Mouse (Mus musculus) heart, postnatal 10 days (tissue): ENCODE data around the gene Necab2. TPM values are rescaled to one million over a fixed set of nuclear protein-coding genes. Genes with fewer than 3 reads are reported as not detected.

Source experiments
- DNase-seq, 2 experiments: peaks; one replicate each; pipeline ENCODE4 v3.0.0; 2021
- intact Hi-C: fragments of 180-260 bp; cut with DNase I; formaldehyde crosslinking; loops from one replicate; pipeline ENCODE4 v1.15.1; 2025
- total RNA-seq, 2 experiments: library from RNA; stranded (reverse); gene quantifications; 2 replicates each; pipeline ENCODE4 v1.2.3; 2021

Gene Necab2
- total RNA-seq = not detected

DNA sequence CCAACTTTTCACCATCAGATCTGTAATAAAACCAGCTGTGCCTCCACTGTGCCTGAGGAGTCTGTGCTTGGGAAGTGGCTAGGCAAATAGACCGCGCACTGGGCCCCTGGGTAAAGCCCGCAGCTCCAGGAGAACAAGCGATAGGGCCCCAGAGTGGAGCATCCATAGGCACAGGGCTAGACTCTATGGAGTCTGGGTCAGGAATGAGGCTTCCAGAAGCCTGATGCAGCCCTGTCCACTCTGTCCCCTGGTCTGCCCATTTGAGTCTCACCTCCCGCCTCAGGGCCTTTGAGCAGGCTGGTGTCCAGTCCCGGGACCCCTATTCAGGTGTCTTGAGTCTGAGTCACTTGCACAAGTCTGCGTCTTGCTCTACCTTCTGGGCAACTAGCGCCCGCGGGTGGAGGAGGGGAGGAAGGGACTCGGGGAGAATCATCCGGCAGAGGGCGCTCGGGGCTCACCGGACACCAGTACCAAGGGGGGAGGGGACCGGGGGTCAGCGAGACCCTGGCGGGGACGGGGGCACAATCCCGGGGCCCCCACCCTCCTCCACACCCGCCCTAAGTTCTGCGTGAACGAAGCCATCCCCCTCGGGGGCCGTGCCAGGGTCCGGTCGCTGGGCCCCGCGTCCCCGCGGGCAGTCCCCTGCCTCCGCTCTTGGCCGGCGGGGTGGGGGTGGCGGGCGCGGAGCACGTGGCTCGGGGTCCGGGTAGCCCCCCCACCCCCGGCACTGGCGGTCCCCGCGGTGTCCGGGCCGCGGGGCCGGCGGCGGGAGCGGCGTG lies at the start of gene Necab2:
Gene Necab2 (plus strand): TSS at position 509 of the 779 bp plus-strand sequence.
- intact Hi-C loops = loop anchor here (2.0 kb wide), 1 partner anchor 228 kb away; no protein-coding TSS in a partner anchor
- DNase-seq = peak; percentile 79 to 89

DNA sequence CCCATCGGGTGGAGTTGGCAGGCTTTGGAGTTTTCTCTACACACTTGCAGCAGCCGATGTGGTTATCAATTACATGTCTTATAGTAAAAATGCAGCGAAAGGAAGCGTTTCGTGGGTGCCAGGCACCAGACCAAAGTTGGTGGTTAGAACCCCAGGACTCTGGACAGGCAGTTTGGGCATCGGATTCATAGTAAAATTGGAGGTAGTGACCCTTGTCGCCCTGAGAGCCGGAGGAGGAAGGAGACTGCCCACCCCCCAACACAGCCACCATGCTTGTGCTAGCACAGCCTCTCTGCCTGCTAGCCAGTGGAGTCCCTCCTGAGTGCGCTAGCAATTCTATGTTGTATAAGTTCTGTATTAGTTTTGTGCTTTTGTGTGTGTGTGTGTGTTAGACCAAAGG lies 48.0 kb upstream of the Necab2 start:
- intact Hi-C loops = no loop called here
- DNase-seq = no peak

DNA sequence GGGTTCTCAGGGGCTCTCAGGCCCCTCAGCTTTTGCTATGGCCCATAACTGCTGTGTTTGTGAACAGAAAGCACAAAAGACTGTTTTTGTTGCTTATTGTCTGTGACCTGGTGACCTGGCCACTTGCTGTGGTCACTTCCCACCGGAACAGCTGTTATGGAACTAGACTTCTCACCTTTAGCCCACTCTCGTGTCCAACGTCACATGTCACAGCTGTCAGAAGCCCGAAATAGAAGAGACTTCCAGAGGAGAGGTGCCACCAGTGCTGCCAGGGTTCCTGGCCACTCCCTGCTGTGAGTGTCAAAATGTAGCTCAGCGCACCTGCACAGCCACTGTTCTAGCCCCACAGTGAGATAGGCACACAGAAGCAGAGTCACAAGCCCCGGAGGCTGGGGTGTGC lies 47.3 kb upstream of the Necab2 start:
- DNase-seq = peak; percentile 80 to 85
- intact Hi-C loops = no loop called here

DNA sequence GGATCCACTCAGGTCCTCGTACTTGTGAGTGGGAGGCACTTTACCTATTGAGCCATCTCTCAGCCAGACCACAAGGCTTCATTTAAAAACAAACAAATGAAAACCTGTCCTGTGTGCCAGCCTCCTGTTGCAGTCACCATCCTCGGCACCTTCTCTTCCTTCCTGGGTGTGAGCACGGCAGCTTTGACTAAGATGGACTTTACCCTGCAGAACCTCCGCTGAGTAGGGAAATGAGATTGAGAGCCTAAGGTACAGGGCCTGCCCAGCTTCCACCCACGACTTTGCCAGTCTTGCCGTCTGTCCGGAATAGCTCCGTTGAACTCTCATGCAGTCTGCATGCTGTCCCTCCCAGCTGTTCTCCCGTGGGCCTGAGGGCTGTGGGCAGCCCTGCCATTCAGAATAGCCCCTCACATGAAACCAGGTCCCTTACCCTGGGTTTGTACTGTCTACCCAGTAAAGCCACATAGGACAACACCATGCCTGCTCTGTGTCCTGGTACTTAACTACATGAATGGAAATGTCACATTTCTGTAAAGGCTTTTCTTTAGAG lies 46.3 kb upstream of the Necab2 start:
- intact Hi-C loops = no loop called here
- DNase-seq = no peak

DNA sequence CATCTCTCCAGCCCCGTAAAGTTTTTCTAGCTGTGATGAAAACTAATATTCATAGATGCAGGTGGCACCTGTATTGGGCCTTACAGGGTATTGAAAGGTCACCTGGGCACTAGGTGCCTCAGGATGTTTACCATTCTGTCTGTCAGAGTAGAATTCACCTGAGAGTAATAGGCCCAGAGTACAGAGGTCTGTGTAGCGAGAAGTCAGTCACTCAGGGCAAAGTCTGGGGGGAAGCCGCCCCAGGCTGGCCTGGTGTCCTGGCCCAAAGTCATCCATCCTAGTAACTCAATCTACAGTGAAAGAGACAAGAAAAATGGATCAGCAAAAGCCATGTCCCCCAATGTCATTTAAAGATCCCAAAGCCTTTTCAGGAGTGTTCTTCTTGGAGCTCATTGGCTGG lies 45.6 kb upstream of the Necab2 start:
- intact Hi-C loops = no loop called here
- DNase-seq = no peak

DNA sequence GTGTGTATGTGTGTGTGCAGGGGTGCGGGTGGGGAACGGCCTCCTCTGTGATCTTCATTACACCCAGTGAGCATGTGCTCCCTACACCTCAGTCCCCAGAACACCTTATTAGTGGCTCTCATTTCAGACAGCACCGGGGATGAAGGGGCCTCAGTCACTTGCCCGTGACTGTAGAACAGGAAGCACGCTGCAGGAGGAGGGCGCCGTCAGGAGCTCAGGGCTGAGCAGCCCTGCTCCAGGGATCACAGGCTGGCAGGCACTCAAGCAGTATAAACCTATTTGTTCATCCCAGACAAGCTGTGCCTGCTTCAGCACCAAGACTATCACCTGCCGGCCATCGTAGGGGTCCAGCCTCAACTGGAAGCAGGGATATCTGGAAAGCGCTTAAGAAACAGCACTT lies 42.6 kb upstream of the Necab2 start:
- no peak for DNase-seq
- intact Hi-C loops = no loop called here

DNA sequence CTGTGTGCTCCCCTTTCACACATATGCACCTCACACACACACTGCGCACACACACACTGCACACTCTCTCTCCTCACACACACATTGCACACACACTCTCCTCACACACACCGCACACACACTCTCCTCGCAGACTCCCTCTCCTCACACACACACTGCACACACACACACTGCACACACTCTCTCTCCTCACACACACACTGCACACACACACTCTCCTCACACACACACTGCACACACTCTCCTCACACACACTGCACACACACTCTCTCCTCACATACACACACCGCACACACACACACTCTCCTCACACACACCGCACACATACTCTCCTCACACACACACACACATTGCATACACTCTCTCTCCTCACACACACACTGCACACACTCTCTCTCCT lies 41.9 kb upstream of the Necab2 start:
- intact Hi-C loops = no loop called here
- DNase-seq = no peak

DNA sequence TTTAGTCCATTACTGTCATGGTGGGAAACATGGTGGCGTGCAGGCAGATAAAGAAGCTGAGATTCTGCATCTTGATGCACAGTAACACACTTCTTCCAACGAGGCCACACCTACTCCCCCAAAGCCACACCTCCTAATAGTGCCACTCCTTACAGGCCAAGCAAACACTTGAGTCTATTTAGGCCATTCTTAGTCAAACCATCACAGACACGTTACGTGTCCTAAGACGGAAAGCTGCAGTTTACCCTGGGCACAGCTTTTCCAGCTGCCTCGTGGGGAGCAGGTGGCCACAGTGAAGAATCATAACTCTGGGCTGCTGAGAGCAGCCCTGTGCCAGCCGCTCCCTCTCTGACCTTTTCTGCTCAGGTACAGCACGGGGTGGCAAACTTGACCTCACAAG lies 38.2 kb upstream of the Necab2 start:
- DNase-seq = no peak
- intact Hi-C loops = no loop called here

DNA sequence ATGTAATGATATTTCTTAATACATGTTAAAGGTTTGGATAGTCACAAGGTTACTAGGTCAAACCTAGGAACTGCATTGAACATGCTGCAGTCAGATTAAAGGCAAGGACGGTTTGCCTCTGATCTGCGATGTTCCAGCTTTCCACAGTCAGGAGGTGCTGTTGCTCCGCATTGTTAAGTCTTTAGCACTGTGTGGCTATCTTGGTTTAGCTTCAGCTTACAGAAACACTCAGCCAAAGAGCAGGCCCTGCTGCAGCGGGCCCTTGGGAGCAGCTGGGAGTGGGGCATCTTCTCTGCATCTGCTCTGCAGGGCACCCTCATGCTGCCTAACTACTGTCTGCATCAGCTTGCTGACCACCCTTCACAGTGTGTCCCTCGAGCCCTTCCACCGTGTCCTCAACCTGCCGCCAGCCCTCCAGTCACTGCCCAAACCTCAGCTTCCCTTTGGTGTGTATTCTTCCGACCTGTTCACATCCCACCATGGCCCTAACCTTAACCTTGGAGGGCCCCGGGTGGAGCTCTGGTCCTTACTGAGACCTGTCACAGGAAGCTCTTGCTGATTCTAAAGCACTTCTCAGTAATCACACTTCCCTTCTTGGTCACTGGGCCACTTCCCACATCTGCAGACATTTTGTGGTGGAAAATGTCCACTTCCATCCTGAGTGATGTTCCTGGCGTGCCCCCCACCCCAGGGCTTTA lies 34.3 kb upstream of the Necab2 start:
- intact Hi-C loops = loop anchor here (1.0 to 10.0 kb wide), 4 partner anchors 29 to 263 kb away; partner anchors contain the start of gene Taf1c
- DNase-seq = no peak

DNA sequence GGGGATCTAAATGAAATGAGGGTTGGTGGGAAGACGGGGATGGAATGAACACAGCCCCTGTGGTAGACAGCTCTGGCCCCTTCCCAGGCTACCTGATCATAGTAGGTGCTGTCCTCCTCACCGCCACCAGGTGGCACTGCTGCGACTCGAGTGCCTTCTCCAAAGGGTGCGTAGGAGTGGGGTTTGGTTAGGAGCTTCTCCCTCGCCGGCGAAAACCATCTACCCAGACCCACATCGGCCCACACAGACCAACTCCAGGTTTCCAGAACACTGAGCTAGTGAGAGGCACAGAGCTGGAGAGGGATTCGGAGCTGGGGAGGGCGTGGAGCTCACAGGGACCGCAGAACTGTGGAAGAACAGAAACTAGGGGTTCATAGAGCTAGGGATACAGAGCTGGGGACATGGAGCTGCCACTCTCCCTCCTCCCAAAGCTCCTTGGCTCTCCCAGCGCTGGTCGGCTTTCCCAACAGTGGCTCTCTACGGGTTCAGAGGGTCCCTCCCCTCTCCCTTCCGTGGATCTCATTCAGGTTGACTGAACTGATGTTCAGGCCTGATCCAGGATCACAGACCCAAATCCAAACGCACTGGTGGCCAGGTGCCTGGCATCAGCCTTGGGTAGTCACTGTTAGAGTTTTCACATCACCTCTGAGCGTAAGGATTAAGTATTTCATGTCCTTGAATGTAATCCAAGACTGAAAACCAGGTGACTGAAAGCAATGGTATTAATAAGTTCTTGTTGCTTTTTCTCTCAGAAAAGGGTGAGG lies 33.6 kb upstream of the Necab2 start:
- peak; percentile 81 to 87 for DNase-seq
- intact Hi-C loops = loop anchor here (1.0 to 10.0 kb wide), 4 partner anchors 28 to 262 kb away; partner anchors contain the start of gene Taf1c

DNA sequence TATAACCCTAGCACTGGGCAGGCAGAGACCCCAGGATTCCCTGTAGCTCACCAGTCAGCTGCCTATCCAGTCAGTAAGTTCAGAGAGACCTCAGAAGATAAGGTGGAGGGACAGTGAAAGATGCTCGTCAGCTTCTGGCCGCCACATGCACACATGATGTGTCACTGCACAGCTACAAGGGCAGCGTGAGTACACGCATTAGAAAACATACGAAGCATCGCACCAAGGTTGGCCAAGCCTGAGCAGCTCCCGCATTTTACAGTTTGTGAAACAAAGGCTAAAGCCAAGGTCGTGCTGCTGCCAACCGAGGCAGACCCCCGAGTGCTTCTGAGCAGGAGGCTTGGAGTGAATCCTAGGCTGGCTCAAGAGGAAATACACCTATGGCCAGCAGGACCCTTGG lies 32.9 kb upstream of the Necab2 start:
- no peak for DNase-seq
- intact Hi-C loops = loop anchor here (2.0 to 10.0 kb wide), 3 partner anchors 27 to 261 kb away; partner anchors contain the start of gene Taf1c

DNA sequence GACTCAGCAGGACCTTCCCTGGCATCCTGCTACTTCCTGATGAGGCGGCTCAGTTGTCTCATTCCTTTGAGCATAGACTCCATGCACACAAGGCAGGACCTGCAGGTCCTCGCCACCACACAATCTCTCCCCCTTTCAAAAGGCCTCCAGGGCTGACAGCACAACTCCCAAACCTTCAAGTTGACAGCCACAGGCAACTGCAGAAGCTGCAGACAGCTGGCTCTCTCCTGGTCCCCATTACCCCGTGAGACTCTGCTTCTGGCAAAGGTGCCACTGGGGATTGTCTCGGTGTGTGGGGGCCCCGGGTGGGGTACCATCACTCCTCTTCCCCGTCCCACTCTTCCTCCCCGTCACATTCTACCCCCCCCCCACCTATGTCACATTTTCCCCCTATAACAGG lies 26.2 kb upstream of the Necab2 start:
- intact Hi-C loops = no loop called here
- no peak for DNase-seq

DNA sequence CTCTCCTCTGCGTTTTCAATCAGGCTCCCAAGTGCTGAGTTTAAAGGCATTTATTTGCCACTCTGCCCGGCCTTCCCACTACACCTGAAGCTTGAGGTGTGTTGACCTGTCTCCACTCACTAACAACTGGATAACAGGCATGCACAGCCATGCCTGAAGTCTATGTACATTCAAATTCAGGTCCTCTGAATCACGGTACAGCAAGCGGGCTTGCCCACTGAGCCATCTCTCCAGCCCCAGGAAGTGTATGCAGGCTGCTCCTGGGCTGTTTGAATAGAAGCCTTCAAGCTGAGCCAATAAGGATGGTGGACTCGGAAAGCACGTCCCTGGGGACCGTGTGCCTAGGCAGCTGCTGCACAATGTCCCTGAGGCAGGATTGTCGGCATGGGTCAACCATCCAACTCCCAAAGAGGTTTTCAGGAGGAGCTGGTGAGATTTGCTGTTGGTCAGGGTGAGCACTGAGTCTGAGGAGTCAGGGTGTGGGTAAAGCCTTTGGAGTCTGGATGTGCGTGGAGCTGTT lies 24.9 kb upstream of the Necab2 start:
- no peak for DNase-seq

DNA sequence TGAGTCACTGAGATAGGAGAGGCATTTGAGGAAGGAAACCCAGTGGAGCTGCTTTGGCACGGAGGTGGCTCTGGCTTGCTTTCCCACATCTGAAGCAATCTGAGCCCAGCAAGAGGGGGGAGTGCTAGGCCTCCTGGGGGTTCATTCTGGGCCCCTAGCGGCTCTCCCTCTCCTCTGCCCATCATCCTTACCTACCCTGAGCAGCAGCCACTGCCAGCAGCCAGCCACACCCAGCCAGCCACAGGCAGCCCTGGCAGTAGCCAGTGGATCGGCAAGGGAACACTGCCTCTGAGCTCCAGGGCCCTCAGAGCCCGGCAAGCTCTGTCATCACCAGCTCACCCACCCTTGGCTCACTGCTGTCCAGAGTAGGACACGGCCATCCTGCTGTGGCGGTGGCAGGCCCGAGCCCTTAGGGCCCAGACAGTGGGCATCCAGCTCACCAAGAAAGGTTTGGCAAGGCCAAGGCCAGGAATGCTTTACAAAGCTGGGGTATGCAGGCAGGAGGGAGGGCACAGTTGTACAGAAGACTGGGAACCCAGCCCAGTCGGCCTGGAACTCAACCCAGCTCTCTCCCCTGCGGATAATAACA lies 24.3 kb upstream of the Necab2 start:
- intact Hi-C loops = loop anchor here (2.0 kb wide), 1 partner anchor 19 kb away; no protein-coding TSS in a partner anchor
- DNase-seq = peak; percentile 67

More for the DNA sequence above, 24.9 kb upstream of the Necab2 start:
- intact Hi-C loops = loop anchor here (2.0 kb wide), 1 partner anchor 19 kb away; no protein-coding TSS in a partner anchor

DNA sequence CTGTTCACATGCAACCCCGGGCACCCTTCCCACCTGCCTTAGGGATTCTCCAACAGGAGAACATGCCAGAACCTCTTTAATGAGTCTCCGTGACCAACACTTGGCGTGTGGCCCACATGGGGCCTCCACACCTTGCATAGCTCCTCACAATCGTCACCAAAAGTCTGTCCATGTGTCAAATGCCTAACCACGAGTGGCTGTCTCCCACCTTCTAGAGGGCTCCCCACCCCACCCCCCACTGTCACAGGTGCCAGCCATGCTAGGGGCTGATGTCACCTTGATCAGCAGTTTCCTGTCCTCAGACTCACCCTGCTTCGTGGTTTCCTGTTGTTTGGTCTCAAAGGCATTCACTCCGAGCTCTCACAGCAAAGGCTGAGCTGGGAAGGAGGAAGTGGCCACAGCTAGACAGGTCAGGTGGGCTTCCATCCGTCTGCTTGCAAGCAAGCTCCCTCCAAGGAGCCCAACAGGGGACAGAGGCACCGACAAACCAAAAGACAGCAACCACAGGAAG lies 22.8 kb upstream of the Necab2 start:
- intact Hi-C loops = loop anchor here (2.0 kb wide), 1 partner anchor 17 kb away; no protein-coding TSS in a partner anchor
- peak; percentile 75 to 79 for DNase-seq

DNA sequence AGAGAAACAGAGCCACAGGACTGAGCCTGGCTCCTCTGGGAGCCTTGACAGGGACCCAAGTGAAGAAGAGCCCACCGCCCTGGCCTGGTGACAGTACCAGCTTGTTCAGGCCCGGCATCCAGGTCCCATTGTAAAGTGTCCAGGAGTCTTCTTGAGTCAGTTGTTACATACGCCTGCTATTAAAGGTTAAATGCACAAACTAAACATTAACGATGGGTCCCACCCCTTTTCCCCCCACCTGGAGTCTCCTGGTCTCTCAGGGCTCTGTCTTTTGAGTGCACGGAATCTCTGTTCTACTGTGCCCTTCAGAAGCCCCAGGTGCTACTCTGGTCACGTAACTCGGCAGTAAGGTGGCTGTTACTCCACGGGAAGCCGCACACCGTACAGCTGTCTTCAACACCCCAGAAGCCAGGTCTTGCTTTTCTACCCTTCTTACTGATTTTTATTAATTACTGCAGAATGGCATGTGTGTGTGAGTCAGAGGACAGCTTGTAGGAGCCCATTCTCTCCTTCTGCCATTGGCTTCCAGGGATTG lies 22.3 kb upstream of the Necab2 start:
- intact Hi-C loops = no loop called here
- DNase-seq = no peak

DNA sequence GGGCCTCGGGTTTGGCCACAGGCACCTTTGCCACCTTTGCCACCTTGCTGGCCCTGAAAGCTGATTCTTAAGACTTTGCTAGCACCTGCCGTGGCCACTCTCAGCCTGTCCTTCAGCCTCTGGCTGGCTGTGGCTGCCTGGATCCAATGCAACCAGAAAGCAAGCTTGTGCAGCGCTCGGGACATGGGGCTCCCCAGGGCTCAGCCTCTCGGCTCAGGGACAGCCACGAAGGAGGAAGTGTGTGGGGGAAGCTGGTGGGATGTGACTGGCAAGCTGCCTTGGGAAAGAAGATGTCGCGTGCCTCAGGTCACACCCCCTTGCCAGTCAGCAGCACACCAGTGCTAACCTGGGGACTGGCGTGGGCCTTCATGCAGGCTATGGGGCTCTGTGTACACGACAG lies 21.8 kb upstream of the Necab2 start:
- DNase-seq = peak; percentile 46 to 48
- intact Hi-C loops = no loop called here

DNA sequence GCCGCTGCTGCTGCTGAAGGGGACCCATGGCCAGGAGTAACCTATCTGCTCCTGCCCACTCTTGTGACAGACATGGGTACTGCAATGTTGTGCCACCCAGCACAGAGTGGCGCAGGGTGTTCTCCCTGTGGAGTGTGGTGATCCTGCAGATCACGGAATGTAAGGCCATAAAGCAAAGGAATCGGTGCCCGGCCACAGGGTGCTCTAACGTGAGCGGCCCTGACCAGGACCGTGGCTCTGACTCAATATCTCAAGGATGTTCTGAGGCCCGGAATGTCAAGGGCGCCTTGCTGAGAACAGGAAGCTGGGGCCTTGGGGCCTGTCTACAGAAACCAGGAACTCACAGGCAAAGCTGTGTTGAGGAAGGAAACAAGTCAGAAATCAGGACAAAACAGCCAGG lies 21.0 kb upstream of the Necab2 start:
- intact Hi-C loops = no loop called here
- DNase-seq = peak; percentile 62 to 66

DNA sequence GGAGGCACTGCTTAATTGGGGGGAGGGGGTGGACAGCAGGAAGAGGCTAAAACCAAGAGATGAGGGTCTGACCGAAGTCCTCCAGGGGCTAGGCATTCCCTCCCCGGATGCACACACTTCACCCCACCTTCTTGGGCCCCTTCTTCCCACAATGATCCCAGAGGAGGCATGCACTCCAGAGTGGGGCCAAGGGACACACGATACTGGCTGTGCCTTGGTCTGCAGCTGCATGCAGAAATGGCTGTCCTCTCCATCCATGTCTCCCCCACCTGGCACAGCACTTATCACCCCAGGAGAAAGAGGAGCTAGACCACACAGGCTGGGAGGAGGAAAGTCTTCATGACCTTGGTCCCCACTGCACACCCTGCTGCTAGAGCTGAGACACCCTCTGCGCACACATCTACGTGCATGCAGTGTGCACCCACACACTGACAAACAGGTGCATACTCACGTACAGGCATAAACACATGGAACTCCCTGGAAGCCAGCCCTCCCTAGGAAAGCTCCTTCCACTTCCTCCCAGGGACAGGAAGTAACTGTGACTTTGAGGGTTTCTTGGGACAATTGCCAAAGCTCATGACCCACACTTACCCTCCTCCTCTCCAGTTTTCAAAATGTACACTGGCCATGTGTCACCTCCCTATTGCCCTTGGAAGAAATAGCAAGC lies 20.3 kb upstream of the Necab2 start:
- intact Hi-C loops = no loop called here
- peak; percentile 52 to 64 for DNase-seq
